ENCODE assay signal across 27 mouse cellular contexts in genomic region chr15:49647361-49647760, GRCm38 (mm10).
"Had no signal": no experiment of that assay in that cellular context is flagged by ENCODE, and none has a peak within 500 bp of the region (broad histone marks: within the 10 kb centered on the region; RNA-seq: fewer than 3 reads in every experiment).

No protein-coding gene starts in this region.

- H3K4me2 ChIP-seq: heart, embryonic 12.5 days; hindbrain, embryonic 12.5 days; hindbrain, embryonic 14.5 days; intestine, embryonic 15.5 days; kidney, embryonic 15.5 days; limb, embryonic 13.5 days; limb, embryonic 15.5 days; liver, embryonic 12.5 days had no signal

- H3K9ac ChIP-seq: heart, embryonic 12.5 days; hindbrain, embryonic 12.5 days; hindbrain, embryonic 14.5 days; intestine, embryonic 15.5 days; kidney, embryonic 15.5 days; limb, embryonic 13.5 days; limb, embryonic 15.5 days; liver, embryonic 12.5 days; liver, embryonic 14.5 days had no signal

- DNase-seq: gastrocnemius, adult 2 months; gastrocnemius, postnatal 10 days; gastrocnemius, postnatal 25 days; heart, adult 18-20 months; heart, postnatal 10 days; heart, postnatal 4 days; kidney, adult 18-20 months; kidney, adult 9 months; kidney, postnatal 14 days; kidney, postnatal 4 days; layer of hippocampus, adult 9-11 months; layer of hippocampus, postnatal 36 days; left cerebral cortex, postnatal 4 days had no signal

- H3K27ac ChIP-seq: gastrocnemius, adult 2 months; heart, embryonic 10.5 days; hindbrain, embryonic 12.5 days; hindbrain, embryonic 14.5 days; intestine, embryonic 15.5 days; kidney, embryonic 15.5 days; kidney, postnatal 0 days; limb, embryonic 13.5 days; limb, embryonic 15.5 days; liver, embryonic 12.5 days; liver, embryonic 14.5 days had no signal

- H3K4me1 ChIP-seq: heart, embryonic 10.5 days; heart, embryonic 12.5 days; hindbrain, embryonic 12.5 days; intestine, embryonic 15.5 days; kidney, embryonic 15.5 days; limb, embryonic 13.5 days; limb, embryonic 15.5 days; liver, embryonic 12.5 days had no signal

- H3K9me3 ChIP-seq: heart, embryonic 10.5 days; hindbrain, embryonic 12.5 days; intestine, embryonic 15.5 days; kidney, embryonic 15.5 days; limb, embryonic 13.5 days; limb, embryonic 15.5 days; liver, embryonic 12.5 days had no signal

- H3K27me3 ChIP-seq: heart, embryonic 12.5 days; hindbrain, embryonic 12.5 days; intestine, embryonic 15.5 days; kidney, embryonic 15.5 days; limb, embryonic 13.5 days; limb, embryonic 15.5 days; liver, embryonic 12.5 days had no signal

- H3K4me3 ChIP-seq: gastrocnemius, adult 2 months; heart, embryonic 10.5 days; heart, embryonic 12.5 days; hindbrain, embryonic 12.5 days; intestine, embryonic 15.5 days; kidney, embryonic 15.5 days; limb, embryonic 13.5 days; limb, embryonic 15.5 days; liver, embryonic 12.5 days had no signal

- ATAC-seq: hindbrain, embryonic 16.5 days; inflammation-experienced regulatory T-cells, adult 6 months; intestine, embryonic 15.5 days; intestine, postnatal 0 days; liver, embryonic 12.5 days had no signal

- H3K36me3 ChIP-seq: heart, embryonic 10.5 days; heart, embryonic 12.5 days; hindbrain, embryonic 12.5 days; intestine, embryonic 15.5 days; kidney, embryonic 15.5 days; limb, embryonic 13.5 days; limb, embryonic 15.5 days; liver, embryonic 12.5 days had no signal
